Mouse (Mus musculus) E14TG2a.4 (cell line): Measurements from ENCODE around the gene Mad1l1.

ENCODE experiments used
- H3K27me3 ChIP-seq: 2 replicates; pipeline ENCODE4 v1.6.1; 2014; ENCODE audit warnings: low read length, control low read depth; ENCODE audit not compliant: insufficient read depth
- H3K36me3 ChIP-seq: 2 replicates; pipeline ENCODE4 v1.6.1; 2014; ENCODE audit warnings: low read length, control low read depth; ENCODE audit not compliant: insufficient read depth
- H3K4me1 ChIP-seq: replicated peaks from 2 replicates; pipeline ENCODE4 v1.6.1; 2014; ENCODE audit warnings: low read depth, low read length, control low read depth
- H3K4me3 ChIP-seq: replicated peaks from 2 replicates; pipeline ENCODE4 v1.5.1; 2014; ENCODE audit warnings: mild to moderate bottlenecking, low read length
- H3K9me3 ChIP-seq: 2 replicates; pipeline ENCODE4 v1.6.1; 2014; ENCODE audit warnings: low read length, control low read depth
- CTCF ChIP-seq: conservative IDR thresholded peaks from 2 replicates; pipeline ENCODE4 v1.5.1; 2014; ENCODE audit warnings: low read length
- NANOG ChIP-seq: IDR thresholded peaks from 2 replicates; pipeline ENCODE4 v1.6.1; 2014; ENCODE audit warnings: borderline replicate concordance, low read length, mixed read lengths
- POU5F1 ChIP-seq: IDR thresholded peaks from 2 replicates; pipeline ENCODE4 v1.6.1; 2014; ENCODE audit warnings: low read length, borderline replicate concordance

The Mad1l1 gene

DNA sequence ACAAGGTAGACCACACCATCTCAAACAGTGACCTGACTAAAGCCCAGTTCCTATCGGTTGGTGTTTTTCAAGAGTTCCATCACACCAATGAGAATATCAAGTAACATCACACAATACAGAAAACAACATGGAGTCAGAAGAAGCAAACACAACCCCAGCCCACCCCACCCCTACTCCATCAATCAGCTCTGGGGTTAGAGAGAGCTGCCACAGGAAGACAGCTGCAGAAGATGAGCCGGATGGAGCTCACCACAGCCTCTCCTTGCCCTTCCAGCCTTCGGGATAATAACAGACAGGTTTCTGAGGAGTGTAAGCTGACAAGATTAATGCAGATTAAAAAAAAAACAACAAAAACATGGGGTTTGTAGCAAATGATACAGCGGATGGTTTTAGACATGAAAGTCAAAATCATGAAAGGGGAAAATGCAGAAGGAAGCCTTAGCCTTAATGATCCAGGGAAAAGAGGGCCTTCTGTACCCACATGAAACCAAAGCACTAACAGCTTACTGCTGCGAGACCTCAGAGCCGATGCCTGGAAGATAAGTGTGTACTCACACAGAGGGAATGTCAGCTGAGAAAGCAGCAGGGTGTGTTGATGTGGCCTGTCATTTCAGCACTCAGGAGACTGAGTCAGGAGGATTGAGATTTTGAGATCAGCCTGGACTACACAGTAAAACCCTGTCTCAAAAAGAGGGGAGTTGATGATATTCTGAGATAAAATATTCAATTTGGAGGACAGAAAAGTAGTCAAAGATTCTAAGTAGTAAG, 110.8 kb downstream of the Mad1l1 start:
- Histone ChIP-seq H3K36me3 (peaks cover 17% of the 10 kb centered on the region), H3K9me3 (no peaks in the 10 kb centered on the region), H3K4me3 (no peak overlapping the region), H3K27me3 (no peaks in the 10 kb centered on the region), H3K4me1 (peaks cover 33% of the 10 kb centered on the region)
- TF ChIP-seq CTCF, result no peak
- no peak for TF ChIP-seq NANOG
- no peak for TF ChIP-seq POU5F1

DNA sequence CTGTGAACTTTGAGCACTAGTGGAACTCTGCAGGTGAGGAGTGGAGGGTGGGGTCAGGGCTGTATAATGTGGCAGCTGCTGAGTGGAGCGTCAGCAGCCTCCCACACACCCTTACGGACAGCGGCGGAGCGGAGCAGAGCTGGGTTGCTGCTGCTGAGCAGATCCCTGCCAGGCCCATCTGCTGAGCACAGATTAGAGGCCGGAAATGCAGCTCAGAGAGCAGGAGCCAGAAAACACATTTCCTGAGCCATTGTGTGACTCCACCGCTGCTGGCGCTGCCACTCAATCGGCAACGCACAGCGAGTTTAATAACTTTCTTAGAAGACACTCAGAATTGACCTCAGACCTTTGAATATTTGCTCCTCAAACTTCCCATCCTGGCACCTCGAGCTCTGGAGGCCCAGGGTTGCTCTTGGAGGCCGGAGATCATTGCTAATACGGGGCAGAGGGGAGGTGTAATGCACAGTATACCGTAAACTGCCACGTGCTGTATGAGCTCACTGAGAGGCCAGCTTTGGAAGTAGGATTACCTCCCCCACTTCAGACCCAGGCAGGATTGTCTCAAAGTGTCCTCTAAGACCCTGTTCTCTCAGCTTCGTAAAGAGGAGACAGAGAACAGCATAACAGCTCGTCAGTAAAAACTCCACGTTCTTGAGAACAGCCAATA, 112.5 kb downstream of the Mad1l1 start:
- peaks cover 25% of the 10 kb centered on the region for H3K4me1 ChIP-seq
- H3K9me3 ChIP-seq, result no peaks in the 10 kb centered on the region
- H3K4me3 ChIP-seq, result 0 out of 2 replicates have a peak overlapping the region, but pooled peaks have one; percentile 10
- TF ChIP-seq POU5F1, result no peak
- TF ChIP-seq NANOG, result no peak
- TF ChIP-seq CTCF, result no peak
- H3K36me3 ChIP-seq, result peaks cover 18% of the 10 kb centered on the region
- no peaks in the 10 kb centered on the region for H3K27me3 ChIP-seq

DNA sequence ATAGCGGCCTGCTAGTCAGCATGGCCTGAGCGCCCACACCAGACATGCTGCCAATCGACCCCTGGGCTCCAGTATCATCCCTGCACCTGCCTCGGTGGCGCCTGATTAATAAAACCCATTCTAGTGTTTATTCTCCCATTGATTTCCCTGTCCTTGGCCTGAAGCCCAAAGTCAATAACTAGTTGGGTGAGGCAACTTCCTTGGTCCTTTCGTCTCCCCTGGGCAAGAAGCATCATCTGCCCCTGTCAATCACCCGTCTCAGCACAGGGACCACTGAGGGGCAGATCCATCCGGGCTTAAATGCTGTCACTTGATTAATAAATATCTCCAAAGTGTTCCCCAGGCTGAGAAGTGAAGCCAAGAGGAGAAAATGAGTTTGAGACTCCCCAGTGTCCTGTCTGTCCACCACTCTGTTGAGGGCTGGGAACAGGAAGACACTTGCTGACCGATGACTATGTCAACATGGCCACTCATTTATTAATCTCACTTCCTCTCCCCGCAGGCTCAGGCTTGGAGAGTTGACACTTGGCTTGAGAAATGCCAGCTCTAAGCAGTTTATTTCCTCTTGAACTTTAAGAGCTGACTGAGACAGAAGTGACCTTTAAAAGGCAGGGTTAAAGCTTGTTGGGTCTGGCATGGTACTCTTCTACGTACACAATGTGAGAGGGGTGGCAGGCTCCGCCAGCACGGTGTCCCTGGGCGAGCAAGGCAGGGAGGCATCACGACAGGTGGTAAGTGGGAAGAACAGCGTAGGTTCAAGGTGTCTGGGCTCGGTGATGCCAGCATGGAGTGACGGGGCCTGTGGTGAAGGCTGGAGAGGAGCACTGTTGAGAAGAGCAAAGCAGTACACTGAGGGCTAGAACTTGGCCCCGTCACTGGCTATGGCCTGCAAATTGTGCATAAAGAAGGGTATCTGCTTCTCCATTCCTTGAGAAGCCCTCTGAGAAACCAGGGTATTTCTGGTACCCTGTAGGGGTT, 114.3 kb downstream of the Mad1l1 start:
- Histone ChIP-seq H3K4me3 (no peak overlapping the region), H3K27me3 (no peaks in the 10 kb centered on the region), H3K4me1 (peaks cover 21% of the 10 kb centered on the region), H3K9me3 (no peaks in the 10 kb centered on the region), H3K36me3 (peaks cover 23% of the 10 kb centered on the region)
- TF ChIP-seq NANOG, result no peak
- no peak for TF ChIP-seq POU5F1
- TF ChIP-seq CTCF, result no peak

DNA sequence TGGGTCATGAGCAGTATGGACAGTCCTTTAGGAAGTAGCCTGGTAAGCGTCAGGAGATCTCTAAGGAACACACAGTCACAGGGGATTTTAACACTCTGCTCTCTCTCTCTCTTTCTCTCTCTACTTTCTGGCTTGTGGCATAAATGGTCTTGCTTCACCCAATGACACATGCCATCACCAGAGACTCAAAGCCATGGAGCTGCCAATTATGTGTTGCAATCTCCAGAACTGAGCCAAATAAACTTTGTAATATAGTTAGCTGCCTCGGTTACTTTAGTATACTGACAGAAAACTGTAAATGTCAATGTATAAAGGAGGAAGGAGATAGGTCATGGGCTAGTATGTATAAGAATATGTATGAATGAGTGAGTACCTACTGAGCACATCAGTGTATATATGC, 115.4 kb downstream of the Mad1l1 start:
- H3K36me3 ChIP-seq, result peaks cover 29% of the 10 kb centered on the region
- H3K9me3 ChIP-seq, result no peaks in the 10 kb centered on the region
- H3K27me3 ChIP-seq, result no peaks in the 10 kb centered on the region

DNA sequence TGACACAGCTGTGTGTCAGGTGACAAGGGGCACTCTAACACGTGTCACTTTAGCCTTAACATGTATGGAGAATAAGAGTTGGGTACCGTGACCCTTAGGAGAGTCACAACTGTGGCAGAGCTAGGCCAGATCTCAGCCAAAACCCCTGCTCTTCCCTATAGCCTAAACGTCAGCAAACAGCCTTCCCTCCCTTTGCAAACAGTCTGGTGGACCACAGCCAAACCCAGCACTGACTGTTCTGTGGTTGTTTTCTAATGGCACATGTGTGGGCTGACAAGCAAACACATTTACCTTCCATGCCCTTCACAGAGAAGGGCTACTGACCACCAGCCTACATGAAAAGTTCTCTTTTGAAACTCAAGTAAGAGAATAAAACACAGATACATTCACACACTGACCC, 116.9 kb downstream of the Mad1l1 start:
- H3K4me1 ChIP-seq, result peaks cover 19% of the 10 kb centered on the region
- peaks cover 31% of the 10 kb centered on the region for H3K36me3 ChIP-seq
- H3K4me3 ChIP-seq, result no peak overlapping the region
- H3K27me3 ChIP-seq, result no peaks in the 10 kb centered on the region
- no peak for TF ChIP-seq POU5F1
- H3K9me3 ChIP-seq, result no peaks in the 10 kb centered on the region

More for the DNA sequence above, 115.4 kb downstream of the Mad1l1 start:
- peaks cover 21% of the 10 kb centered on the region for H3K4me1 ChIP-seq
- TF ChIP-seq POU5F1 (no peak), CTCF (no peak), NANOG (no peak)
- no peak overlapping the region for H3K4me3 ChIP-seq

DNA sequence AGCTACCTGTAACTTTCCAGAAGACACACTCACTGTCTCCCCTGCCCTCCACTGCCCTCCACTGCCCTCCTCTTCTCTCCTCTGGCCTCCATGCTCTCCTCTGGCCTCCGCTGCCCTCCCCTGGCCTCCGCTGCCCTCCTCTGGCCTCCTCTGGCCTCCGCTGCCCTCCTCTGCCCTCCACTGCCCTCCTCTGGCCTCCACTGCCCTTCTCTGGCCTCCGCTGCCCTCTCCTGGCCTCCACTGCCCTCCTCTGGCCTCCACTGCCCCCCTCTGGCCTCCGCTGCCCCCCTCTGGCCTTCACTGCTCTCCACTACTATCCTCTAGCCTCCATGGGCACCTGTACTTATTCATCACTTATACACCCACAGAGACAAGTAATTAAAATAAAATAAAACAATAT, 117.3 kb downstream of the Mad1l1 start:
- Histone ChIP-seq H3K4me3 (no peak overlapping the region), H3K27me3 (no peaks in the 10 kb centered on the region), H3K9me3 (no peaks in the 10 kb centered on the region), H3K36me3 (peaks cover 33% of the 10 kb centered on the region), H3K4me1 (peaks cover 15% of the 10 kb centered on the region)
- TF ChIP-seq POU5F1 (no peak), CTCF (no peak)

DNA sequence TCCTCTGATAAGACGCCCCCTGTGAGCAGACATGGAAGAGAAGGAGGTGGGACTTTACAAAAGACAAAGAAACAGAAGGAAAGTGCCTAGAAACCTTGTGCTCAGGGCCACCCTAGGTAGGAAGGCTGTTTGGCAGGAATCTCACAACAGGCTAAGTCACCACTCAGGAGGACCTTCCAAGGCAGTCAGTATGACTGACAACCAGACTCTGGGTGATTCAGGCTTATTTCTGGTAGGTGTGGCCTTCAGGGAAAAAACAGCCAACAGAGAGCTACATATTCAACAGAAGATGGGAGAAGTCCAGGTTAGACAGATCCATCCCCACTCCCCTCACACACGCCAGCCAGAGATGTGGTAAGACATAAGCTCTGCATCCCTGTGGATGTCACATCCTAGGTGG, 118.9 kb downstream of the Mad1l1 start:
- no peak overlapping the region for H3K4me3 ChIP-seq
- H3K9me3 ChIP-seq, result no peaks in the 10 kb centered on the region
- TF ChIP-seq NANOG (no peak), CTCF (no peak), POU5F1 (no peak)
- H3K4me1 ChIP-seq, result peaks cover 15% of the 10 kb centered on the region
- no peaks in the 10 kb centered on the region for H3K27me3 ChIP-seq
- peaks cover 35% of the 10 kb centered on the region for H3K36me3 ChIP-seq

DNA sequence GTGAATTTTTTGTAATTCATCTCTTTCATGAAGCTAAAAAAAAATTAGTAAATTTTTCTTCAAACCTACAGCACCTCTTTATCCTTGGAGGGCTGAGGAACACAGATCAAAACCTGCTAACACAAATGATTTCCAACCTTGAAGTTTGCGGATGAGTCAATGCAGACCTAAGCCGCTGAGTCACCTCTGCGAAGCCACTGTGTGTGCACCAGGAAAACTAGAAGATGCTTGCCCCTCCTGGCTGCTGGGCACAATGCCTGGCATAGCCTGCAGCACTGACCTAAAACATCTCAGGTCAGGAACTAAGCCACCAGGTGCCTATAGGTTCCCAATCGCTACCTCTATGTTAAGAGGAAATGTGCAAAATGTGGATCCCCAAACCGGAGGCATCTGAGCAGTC, 119.8 kb downstream of the Mad1l1 start:
- H3K4me1 ChIP-seq, result peaks cover 18% of the 10 kb centered on the region
- TF ChIP-seq POU5F1 (no peak), NANOG (no peak), CTCF (no peak)
- H3K27me3 ChIP-seq, result no peaks in the 10 kb centered on the region
- H3K4me3 ChIP-seq, result no peak overlapping the region
- H3K36me3 ChIP-seq, result peaks cover 27% of the 10 kb centered on the region
- no peaks in the 10 kb centered on the region for H3K9me3 ChIP-seq
